Mouse (Mus musculus): ENCODE data around the gene Nedd9. TPM values are rescaled to one million over a fixed set of nuclear protein-coding genes. Genes with fewer than 3 reads are reported as not detected.

Gene Nedd9
- polyA plus RNA-seq, 1 experiment, result 26.5 TPM

GRCm38 (mm10) chr13:41515749-41516148, 28.6 kb upstream of the Nedd9 start:
- Histone ChIP-seq H3K27ac (ENCODE audit: control insufficient read depth, insufficient read depth, low read depth, low read length, poor library complexity) (no peak overlapping the region), H3K4me3 (replicated peaks; ENCODE audit: control insufficient read depth, low read depth, low read length) (no peak overlapping the region), H3K4me1 (ENCODE audit: control insufficient read depth, insufficient read depth, low read length) (no peaks in the 10 kb centered on the region)
- TF ChIP-seq CTCF (IDR thresholded peaks at IDR 0.05; ENCODE audit: control insufficient read depth, insufficient read depth, low read length) (no peak), POLR2A (IDR thresholded peaks at IDR 0.05; ENCODE audit: borderline replicate concordance, control insufficient read depth, low read depth, low read length) (no peak)
- WGBS, result 55% methylated on average over 4 of the region's 4 CpGs

DNA sequence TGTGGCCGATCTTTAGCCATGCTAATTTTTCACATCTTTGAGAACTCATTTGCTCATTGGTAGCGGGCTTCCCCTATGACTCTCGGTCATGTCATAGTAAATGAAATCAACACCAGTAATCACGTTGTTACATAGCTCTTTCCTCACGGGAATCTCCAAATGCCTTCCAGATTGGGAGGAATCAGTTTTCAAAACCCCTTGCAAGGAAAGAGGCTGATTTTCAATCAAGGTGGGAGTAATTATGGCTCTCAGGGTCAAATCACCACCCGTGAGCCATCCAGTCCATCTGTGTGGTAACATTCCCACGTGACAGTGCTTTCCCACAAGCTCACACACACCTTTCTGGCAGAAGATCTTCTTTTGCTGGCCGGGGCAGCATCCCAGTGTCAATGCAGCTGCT, 27.8 kb upstream of the Nedd9 start:
- Histone ChIP-seq H3K4me3 (replicated peaks; ENCODE audit: control insufficient read depth, low read depth, low read length) (no peak overlapping the region), H3K4me1 (ENCODE audit: control insufficient read depth, insufficient read depth, low read length) (no peaks in the 10 kb centered on the region), H3K27ac (ENCODE audit: control insufficient read depth, insufficient read depth, low read depth, low read length, poor library complexity) (no peak overlapping the region)
- no peak for TF ChIP-seq POLR2A (IDR thresholded peaks at IDR 0.05; ENCODE audit: borderline replicate concordance, control insufficient read depth, low read depth, low read length)
- TF ChIP-seq CTCF (IDR thresholded peaks at IDR 0.05; ENCODE audit: control insufficient read depth, insufficient read depth, low read length), result no peak
- WGBS, result 81% methylated on average over 8 of the region's 8 CpGs

DNA sequence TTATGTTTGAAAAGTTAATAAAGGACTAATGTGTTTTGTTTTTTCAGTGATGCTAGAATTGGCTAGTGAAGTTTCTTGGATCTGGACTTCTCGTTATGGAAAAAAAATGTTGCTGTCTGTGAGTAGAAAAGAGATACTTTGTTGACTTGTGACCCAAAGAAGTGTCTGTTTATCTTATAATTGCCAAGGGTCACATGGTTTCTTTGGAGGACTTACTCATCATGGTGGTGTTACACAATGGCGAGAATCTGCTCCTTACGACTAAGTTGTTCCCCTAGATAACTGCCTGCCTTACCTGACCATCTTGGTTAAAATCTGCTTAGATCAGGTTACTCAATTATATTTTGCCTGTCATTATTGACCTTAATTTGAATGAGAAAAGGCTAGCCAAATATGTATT, 26.3 kb upstream of the Nedd9 start:
- Histone ChIP-seq H3K4me3 (replicated peaks; ENCODE audit: control insufficient read depth, low read depth, low read length) (no peak overlapping the region), H3K27ac (ENCODE audit: control insufficient read depth, insufficient read depth, low read depth, low read length, poor library complexity) (no peak overlapping the region), H3K4me1 (ENCODE audit: control insufficient read depth, insufficient read depth, low read length) (no peaks in the 10 kb centered on the region)
- no peak for TF ChIP-seq POLR2A (IDR thresholded peaks at IDR 0.05; ENCODE audit: borderline replicate concordance, control insufficient read depth, low read depth, low read length)
- TF ChIP-seq CTCF (IDR thresholded peaks at IDR 0.05; ENCODE audit: control insufficient read depth, insufficient read depth, low read length), result no peak
- WGBS, result 61% methylated on average over 3 of the region's 3 CpGs

DNA sequence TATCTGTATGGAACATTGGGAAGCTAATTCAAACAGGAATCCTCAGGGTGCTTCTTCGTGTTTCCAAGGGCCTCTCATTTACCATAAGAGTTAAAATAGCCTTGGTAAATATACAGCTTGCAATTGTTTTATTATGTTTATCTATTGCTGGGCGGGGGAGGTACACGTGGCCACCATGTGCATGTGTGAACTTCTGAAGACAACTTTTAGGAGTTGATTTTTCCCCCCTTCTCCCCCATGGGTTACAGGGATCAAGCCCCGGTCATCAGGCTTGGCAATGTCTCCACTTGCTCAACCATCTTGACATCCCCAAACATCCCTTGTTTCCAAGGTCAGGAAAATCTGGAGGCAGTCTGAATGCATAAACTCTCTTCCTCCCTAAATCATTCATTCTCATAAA, 25.1 kb upstream of the Nedd9 start:
- H3K4me3 ChIP-seq (replicated peaks; ENCODE audit: control insufficient read depth, low read depth, low read length), result no peak overlapping the region
- no peak overlapping the region for H3K27ac ChIP-seq (ENCODE audit: control insufficient read depth, insufficient read depth, low read depth, low read length, poor library complexity)
- 83% methylated on average over 4 of the region's 4 CpGs for WGBS
- H3K4me1 ChIP-seq (ENCODE audit: control insufficient read depth, insufficient read depth, low read length), result no peaks in the 10 kb centered on the region; the same call in 1 of the 2 replicates
- no peak for TF ChIP-seq CTCF (IDR thresholded peaks at IDR 0.05; ENCODE audit: control insufficient read depth, insufficient read depth, low read length)
- no peak for TF ChIP-seq POLR2A (IDR thresholded peaks at IDR 0.05; ENCODE audit: borderline replicate concordance, control insufficient read depth, low read depth, low read length)

DNA sequence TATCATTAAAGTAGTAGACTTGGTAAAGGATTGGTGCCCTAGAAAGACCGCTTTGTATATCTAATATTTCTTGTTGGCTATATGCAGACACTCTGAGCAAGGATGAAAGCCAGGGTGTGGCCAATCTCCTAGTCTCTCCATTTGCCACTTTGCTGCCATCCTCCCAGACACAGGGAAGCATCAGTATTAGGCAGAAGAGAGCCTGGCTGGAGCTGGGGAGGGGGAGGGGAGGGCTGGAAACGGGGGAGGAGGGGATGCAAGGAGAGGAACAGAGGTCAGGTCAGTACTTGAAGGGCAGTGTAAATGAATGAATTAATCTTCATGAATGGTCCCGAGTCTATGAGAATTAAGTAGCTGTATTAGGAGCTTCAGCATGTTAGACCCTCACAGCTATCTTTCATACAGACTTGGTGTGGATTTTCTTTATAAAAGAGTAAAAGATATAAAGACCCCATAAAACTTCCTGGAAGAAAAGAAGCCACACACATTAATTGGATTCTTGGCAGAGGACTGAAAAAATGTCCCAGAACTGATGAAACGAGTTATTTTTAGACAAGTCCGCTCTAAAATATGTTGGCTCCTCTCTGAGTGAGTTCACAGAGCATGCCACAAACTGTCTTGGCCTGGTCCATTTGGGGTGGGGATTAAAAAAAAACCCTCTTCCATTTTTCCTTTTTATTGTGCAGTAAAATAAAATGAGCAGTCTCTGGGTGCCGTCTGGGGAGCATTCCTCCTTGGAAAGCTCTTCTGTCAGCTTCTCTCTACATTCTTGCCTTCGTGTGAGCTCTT, 23.7 kb upstream of the Nedd9 start:
- 80% methylated on average over 7 of the region's 7 CpGs for WGBS
- no peak overlapping the region for H3K27ac ChIP-seq (ENCODE audit: control insufficient read depth, insufficient read depth, low read depth, low read length, poor library complexity)
- TF ChIP-seq POLR2A (IDR thresholded peaks at IDR 0.05; ENCODE audit: borderline replicate concordance, control insufficient read depth, low read depth, low read length), result no peak
- no peak for TF ChIP-seq CTCF (IDR thresholded peaks at IDR 0.05; ENCODE audit: control insufficient read depth, insufficient read depth, low read length)

GRCm38 (mm10) chr13:41505594-41505993, 18.4 kb upstream of the Nedd9 start:
- Histone ChIP-seq H3K27ac (ENCODE audit: control insufficient read depth, insufficient read depth, low read depth, low read length, poor library complexity) (peak overlapping the region; percentile 38), H3K4me3 (replicated peaks; ENCODE audit: control insufficient read depth, low read depth, low read length) (no peak overlapping the region), H3K4me1 (ENCODE audit: control insufficient read depth, insufficient read depth, low read length) (peaks cover 10% of the 10 kb centered on the region)
- WGBS, result 39% methylated on average over 2 of the region's 2 CpGs
- TF ChIP-seq POLR2A (IDR thresholded peaks at IDR 0.05; ENCODE audit: borderline replicate concordance, control insufficient read depth, low read depth, low read length) (no peak), CTCF (IDR thresholded peaks at IDR 0.05; ENCODE audit: control insufficient read depth, insufficient read depth, low read length) (no peak)

More for the DNA sequence above, 23.7 kb upstream of the Nedd9 start:
- no peak overlapping the region for H3K4me3 ChIP-seq (replicated peaks; ENCODE audit: control insufficient read depth, low read depth, low read length)
- peaks cover 2% of the 10 kb centered on the region; the same call in 1 of the 2 replicates for H3K4me1 ChIP-seq (ENCODE audit: control insufficient read depth, insufficient read depth, low read length)

GRCm38 (mm10) chr13:41504997-41505396, 17.8 kb upstream of the Nedd9 start:
- H3K4me3 ChIP-seq (replicated peaks; ENCODE audit: control insufficient read depth, low read depth, low read length), result no peak overlapping the region
- peaks cover 10% of the 10 kb centered on the region for H3K4me1 ChIP-seq (ENCODE audit: control insufficient read depth, insufficient read depth, low read length)
- no peak overlapping the region; the same call in 1 of the 2 replicates for H3K27ac ChIP-seq (ENCODE audit: control insufficient read depth, insufficient read depth, low read depth, low read length, poor library complexity)
- TF ChIP-seq CTCF (IDR thresholded peaks at IDR 0.05; ENCODE audit: control insufficient read depth, insufficient read depth, low read length), result no peak
- TF ChIP-seq POLR2A (IDR thresholded peaks at IDR 0.05; ENCODE audit: borderline replicate concordance, control insufficient read depth, low read depth, low read length), result no peak
- 62% methylated on average over 2 of the region's 2 CpGs for WGBS

DNA sequence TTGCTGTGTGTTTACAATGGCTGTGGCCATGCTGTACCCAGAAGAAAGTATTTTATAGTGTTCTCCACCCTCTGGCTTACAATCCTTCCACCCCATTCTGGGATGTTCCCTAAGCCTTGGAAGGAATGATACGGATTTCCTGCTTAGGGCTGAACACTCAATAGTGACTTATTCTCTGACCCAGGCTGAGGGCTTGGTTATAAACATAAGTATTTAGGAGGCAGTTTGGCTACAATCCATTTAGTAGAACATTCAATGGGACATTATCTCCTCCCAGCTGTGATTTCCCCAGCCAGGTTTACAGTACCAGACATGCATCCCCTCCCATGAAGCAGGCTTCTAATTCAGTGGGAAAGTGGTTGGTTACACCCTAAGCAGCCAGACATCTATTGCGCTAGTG, 17.3 kb upstream of the Nedd9 start:
- no peak overlapping the region; the same call in 1 of the 2 replicates for H3K27ac ChIP-seq (ENCODE audit: control insufficient read depth, insufficient read depth, low read depth, low read length, poor library complexity)
- no peak for TF ChIP-seq CTCF (IDR thresholded peaks at IDR 0.05; ENCODE audit: control insufficient read depth, insufficient read depth, low read length)
- no peak for TF ChIP-seq POLR2A (IDR thresholded peaks at IDR 0.05; ENCODE audit: borderline replicate concordance, control insufficient read depth, low read depth, low read length)
- 77% methylated on average over 2 of the region's 2 CpGs for WGBS
- H3K4me3 ChIP-seq (replicated peaks; ENCODE audit: control insufficient read depth, low read depth, low read length), result no peak overlapping the region
- H3K4me1 ChIP-seq (ENCODE audit: control insufficient read depth, insufficient read depth, low read length), result peaks cover 11% of the 10 kb centered on the region

All from bone marrow, adult 2 months (tissue).